Mouse (Mus musculus) stomach, adult 2 months (tissue): ENCODE results near the gene Rps19bp1. TPM values are rescaled to one million over a fixed set of nuclear protein-coding genes. Genes with fewer than 3 reads are reported as not detected.

ENCODE experiments used
- polyA plus RNA-seq: library from polyadenylated mRNA; depleted of rRNA; stranded (reverse); fragments of >200 nt; gene quantifications from 2 replicates; pipeline ENCODE4 v1.2.3, GENCODE M21; 2012; rRNA removed

The Rps19bp1 gene
- 11.4 and 15.8 TPM in 2 replicates for polyA plus RNA-seq

GRCm38 (mm10) chr15:80263610-80264575, at the start of gene Rps19bp1:
Rps19bp1 (minus strand) TSS chr15:80264315.

GRCm38 (mm10) chr15:80286851-80287415, 22.8 kb upstream of the Rps19bp1 start, which contains the start of gene Cacna1i:
Cacna1i (plus strand) TSS chr15:80287238.

GRCm38 (mm10) chr15:80254847-80255645, 9.1 kb downstream of the Rps19bp1 start, which contains the start of gene Atf4:
Atf4 (plus strand) TSS chr15:80255184.

GRCm38 (mm10) chr15:80235535-80235934, 28.6 kb downstream of the Rps19bp1 start, which contains the start of gene AC140267.1:
AC140267.1 (plus strand) TSS chr15:80235835.

GRCm38 (mm10) chr15:80233733-80234509, 30.2 kb downstream of the Rps19bp1 start, which contains the start of gene Mief1:
Mief1 (plus strand) TSS chr15:80234018.

Other genes with a start within 250 kb of the Rps19bp1 start
- gene Pdgfb, start 249.3 kb downstream of the Rps19bp1 start, polyA plus RNA-seq, result 15.7 and 20.9 TPM in 2 replicates
- gene Syngr1, start 173.0 kb downstream of the Rps19bp1 start, polyA plus RNA-seq, result 118 and 135 TPM in 2 replicates
- gene Rpl3, start 172.4 kb downstream of the Rps19bp1 start, polyA plus RNA-seq, result 288 and 389 TPM in 2 replicates
- gene Tab1, start 131.2 kb downstream of the Rps19bp1 start, polyA plus RNA-seq, result 21.3 and 21.9 TPM in 2 replicates
- gene Mgat3, start 90.6 kb downstream of the Rps19bp1 start, polyA plus RNA-seq, result 14.8 and 15.8 TPM in 2 replicates
- gene Mief1, start 30.3 kb downstream of the Rps19bp1 start, polyA plus RNA-seq, result 4.9 and 5.9 TPM in 2 replicates
- gene AC140267.1, start 28.5 kb downstream of the Rps19bp1 start, polyA plus RNA-seq, result not detected in 2 replicates
- gene Atf4, start 9.1 kb downstream of the Rps19bp1 start, polyA plus RNA-seq, result 83.1 and 91.7 TPM in 2 replicates
- gene Cacna1i, start 22.9 kb upstream of the Rps19bp1 start, polyA plus RNA-seq, result 0.05 TPM in 2 replicates